Mouse (Mus musculus): ENCODE results near the gene Mgat2.

GRCm38 (mm10) chr12:69139201-69139600 is 44.8 kb upstream of the Mgat2 start:
- TF ChIP-seq CTCF (conservative IDR thresholded peaks at IDR 0.05; ENCODE audit: insufficient read depth, insufficient read length, low read depth, low read length) (no peak), POLR2A (IDR thresholded peaks at IDR 0.05; ENCODE audit: low read depth, low read length) (no peak)
